Mouse (Mus musculus): ENCODE measurements around the gene Gm10521.

The Gm10521 gene

DNA sequence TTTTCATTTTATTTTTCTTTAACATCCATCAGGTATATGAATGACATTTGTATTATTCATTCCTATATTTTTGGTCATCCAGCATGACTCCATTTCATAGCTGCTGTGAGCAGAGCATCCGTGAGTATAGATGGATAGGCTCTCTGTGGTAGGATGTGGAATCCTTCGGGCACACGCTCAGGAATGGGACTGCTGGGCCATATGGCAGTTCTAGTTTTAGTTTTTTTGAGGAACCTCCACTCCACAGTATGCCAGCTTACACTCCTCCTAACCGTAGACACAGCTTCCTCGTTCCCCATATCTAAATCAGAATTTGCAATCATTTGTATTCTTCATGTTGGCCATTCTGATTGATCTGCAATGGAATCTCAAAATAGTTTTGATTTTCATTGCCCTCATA lies 27.4 kb downstream of the Gm10521 start:
- Histone ChIP-seq H3K27me3 (ENCODE audit: control insufficient read depth, insufficient read depth, low read length, poor library complexity, severe bottlenecking) (no peaks in the 10 kb centered on the region), H3K36me3 (ENCODE audit: control insufficient read depth, insufficient read depth, low read length, poor library complexity, severe bottlenecking) (peaks cover 7% of the 10 kb centered on the region)
- no peak for DNase-seq (ENCODE audit: low read depth, low spot score)

DNA sequence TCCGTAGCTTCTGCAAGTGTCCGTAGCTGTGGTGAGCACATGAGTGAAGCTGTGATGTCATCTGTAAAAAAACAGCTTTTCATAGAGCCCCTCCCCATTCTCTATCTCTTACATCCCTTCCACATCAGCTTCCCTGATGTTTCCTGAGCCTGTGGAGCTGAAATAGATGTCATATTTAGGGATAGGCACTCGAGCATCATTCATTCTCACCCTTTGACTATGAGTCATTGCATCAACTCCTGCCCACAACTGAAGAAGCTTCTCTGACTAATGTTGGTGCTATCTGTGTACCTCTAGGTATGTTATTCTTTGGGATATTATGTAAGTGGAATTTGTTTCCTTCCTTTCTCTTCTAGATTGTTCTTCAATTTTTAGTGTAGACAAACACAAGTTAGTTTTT lies 29.4 kb downstream of the Gm10521 start:
- Histone ChIP-seq H3K36me3 (ENCODE audit: control insufficient read depth, insufficient read depth, low read length, poor library complexity, severe bottlenecking) (peaks cover 7% of the 10 kb centered on the region), H3K27me3 (ENCODE audit: control insufficient read depth, insufficient read depth, low read length, poor library complexity, severe bottlenecking) (no peaks in the 10 kb centered on the region)
- no peak for DNase-seq (ENCODE audit: low read depth, low spot score)

DNA sequence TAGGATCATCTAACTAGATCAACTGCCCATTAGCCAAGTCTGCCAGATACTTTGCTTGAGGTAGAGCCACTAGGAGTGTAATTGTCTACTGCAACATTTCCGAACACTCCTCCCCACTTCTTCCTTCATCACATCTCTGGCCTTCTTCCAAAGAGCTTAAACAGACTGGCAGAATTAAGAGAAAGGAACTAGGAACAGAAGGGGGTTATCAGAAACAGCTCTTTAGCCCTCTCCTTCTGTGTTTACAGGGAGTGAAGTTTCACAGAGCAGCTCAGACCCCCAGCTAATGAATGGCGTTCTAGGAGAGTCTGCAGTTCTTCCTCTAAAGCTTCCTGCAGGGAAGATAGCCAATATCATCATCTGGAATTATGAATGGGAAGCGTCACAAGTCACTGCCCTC lies 38.4 kb downstream of the Gm10521 start:
- H3K27me3 ChIP-seq (ENCODE audit: control insufficient read depth, insufficient read depth, low read length, poor library complexity, severe bottlenecking), result no peaks in the 10 kb centered on the region
- peaks cover 25% of the 10 kb centered on the region for H3K36me3 ChIP-seq (ENCODE audit: control insufficient read depth, insufficient read depth, low read length, poor library complexity, severe bottlenecking)
- no peak for DNase-seq (ENCODE audit: low read depth, low spot score)

DNA sequence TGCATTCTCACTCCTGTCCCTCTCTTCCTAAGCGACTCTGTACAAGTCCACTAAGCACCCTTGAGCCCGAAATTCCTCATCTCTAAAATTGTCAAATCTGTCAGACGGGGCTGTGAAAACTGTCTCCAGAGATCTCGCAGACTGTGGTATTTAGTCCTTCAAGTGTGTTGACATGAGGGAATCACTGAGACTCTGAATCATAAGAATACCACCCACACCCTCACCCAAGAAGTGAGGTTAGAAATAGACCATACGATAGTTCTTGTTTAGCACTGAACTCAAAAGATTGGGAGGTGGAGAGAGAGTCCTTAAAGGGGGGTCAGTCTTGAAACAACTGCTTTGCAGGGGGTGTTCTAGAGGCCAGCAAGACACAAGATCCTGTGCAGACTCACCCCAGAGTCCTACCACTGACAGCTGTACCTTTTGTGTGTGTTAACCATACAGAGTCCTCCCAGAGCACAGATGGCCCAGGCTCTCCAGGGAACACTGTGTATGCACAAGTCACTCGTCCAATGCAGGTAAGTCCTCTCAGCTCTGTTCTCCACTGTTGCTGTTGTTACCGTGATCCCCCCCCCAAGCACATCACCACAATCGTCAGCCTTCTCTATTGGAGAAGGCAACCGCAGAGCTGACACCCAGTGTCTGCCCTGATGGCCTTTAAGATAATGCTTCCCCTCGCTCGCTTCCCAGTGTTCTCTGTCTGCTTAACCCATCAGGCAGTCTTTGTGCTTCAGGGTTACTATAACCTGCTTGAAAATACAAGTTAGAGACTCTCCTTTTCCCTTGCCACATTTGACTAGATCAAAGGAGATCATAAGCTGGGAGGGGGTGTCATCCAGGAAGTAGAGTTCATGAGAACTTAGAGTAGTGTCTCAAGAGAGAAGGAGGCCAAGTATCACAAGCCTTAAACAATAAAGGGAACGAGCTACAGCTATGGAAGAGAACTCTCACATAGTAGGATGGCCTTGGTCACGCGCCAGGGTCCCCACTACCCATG lies 43.8 kb downstream of the Gm10521 start:
- DNase-seq (ENCODE audit: low read depth, low spot score), result no peak
- no peaks in the 10 kb centered on the region for H3K27me3 ChIP-seq (ENCODE audit: control insufficient read depth, insufficient read depth, low read length, poor library complexity, severe bottlenecking)
- peaks cover 35% of the 10 kb centered on the region for H3K36me3 ChIP-seq (ENCODE audit: control insufficient read depth, insufficient read depth, low read length, poor library complexity, severe bottlenecking)

DNA sequence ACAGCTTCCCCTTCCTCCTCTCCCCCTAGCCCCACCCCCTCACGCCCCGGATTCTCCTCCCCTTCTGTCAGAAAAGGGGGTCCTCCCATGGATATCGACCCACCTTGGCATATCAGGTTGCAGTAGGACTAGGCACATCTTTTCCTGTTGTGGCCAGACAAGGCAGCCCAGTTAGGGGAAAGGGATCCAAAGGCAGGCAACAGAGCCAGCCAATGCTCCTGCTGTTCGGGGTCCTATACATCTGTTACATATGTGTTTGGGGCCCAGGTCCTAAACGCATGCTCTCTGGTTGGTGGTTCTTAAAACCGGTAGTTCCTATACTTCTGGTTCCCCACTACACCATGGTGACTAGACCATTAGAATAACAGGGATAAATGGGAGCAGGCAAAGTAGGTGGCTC lies 45.2 kb downstream of the Gm10521 start:
- H3K27me3 ChIP-seq (ENCODE audit: control insufficient read depth, insufficient read depth, low read length, poor library complexity, severe bottlenecking), result no peaks in the 10 kb centered on the region
- H3K36me3 ChIP-seq (ENCODE audit: control insufficient read depth, insufficient read depth, low read length, poor library complexity, severe bottlenecking), result peaks cover 32% of the 10 kb centered on the region
- DNase-seq (ENCODE audit: low read depth, low spot score), result no peak

DNA sequence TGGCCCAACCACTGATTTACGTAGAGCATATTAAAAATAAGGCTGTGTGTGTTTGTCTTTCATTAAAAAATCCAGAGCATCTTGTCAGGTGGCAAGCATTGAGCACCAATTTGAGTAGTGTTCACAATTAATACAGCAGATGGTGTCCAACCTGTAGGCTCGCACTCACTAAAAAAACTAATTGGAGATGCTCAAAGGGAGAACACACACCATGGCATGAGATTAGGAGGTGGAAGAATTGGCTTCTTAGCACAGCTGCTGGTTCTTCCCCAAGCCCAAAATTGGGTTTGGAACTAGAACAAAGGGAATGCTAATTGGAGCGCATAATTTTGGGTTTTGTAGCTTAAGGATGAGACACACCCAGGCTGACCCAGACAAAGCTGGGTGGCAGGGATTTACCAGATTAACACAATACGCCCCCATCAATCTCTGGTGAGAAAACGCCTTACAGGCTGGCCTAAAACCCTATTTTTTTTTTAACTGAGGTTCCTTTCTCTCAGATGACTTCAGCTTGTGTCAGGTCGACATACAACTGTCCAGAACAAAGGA lies 51.1 kb downstream of the Gm10521 start:
- Histone ChIP-seq H3K27me3 (ENCODE audit: control insufficient read depth, insufficient read depth, low read length, poor library complexity, severe bottlenecking) (no peaks in the 10 kb centered on the region), H3K36me3 (ENCODE audit: control insufficient read depth, insufficient read depth, low read length, poor library complexity, severe bottlenecking) (peaks cover 12% of the 10 kb centered on the region)
- no peak for DNase-seq (ENCODE audit: low read depth, low spot score)

Data from splenic B cell, adult 2 months (primary cell).